Mouse (Mus musculus) lung, postnatal 0 days (tissue): ENCODE data around the gene Fhit.

Experiments used
- CTCF ChIP-seq: IDR thresholded peaks from 2 replicates; pipeline ENCODE4 v1.5.1; 2016; ENCODE audit warnings: antibody characterized with exemption, mild to moderate bottlenecking
- EP300 ChIP-seq: IDR thresholded peaks from 2 replicates; pipeline ENCODE4 v1.6.1; 2016; ENCODE audit warnings: antibody characterized with exemption, mild to moderate bottlenecking, control low read depth

- TF ChIP-seq CTCF, result no peak
- TF ChIP-seq EP300, result no peak
These were observed 2.8 kb downstream of the Fhit start for GRCm38 (mm10) chr14:11159021-11159420.
